Mouse (Mus musculus): ENCODE data around the gene Angptl2. TPM values are rescaled to one million over a fixed set of nuclear protein-coding genes. Genes with fewer than 3 reads are reported as not detected.
"Not testable (repeated sequence)": the region's sequence is repeated elsewhere in the genome, so short reads cannot be mapped to it uniquely, and the experiment has no call there.

Gene Angptl2
- total and polyA plus RNA-seq, 2 experiments from 2014 or later, result 9.8 to 16.8 TPM

GRCm38 (mm10) chr2:33205939-33206525 lies 9.8 kb upstream of the Angptl2 start:
- Histone ChIP-seq H3K27ac (ENCODE audit: low read depth, low read length) (no peak overlapping the region), H3K36me3 (ENCODE audit: insufficient read depth, low read length) (no peaks in the 10 kb centered on the region), H3K27me3 (ENCODE audit: insufficient read depth, low read length) (no peaks in the 10 kb centered on the region), H3K4me1 (ENCODE audit: insufficient read depth, low read length) (peaks cover 12% of the 10 kb centered on the region; the same call in 1 of the 2 replicates), H3K4me2 (ENCODE audit: low read depth, low read length, poor library complexity, severe bottlenecking) (no peak overlapping the region), H3K4me3 (ENCODE audit: low read depth, low read length) (no peak overlapping the region), H3K9me3 (ENCODE audit: low read length) (no peaks in the 10 kb centered on the region), H3K9ac (replicated peaks; ENCODE audit: low read length, poor library complexity, severe bottlenecking) (no peak overlapping the region)
- TF ChIP-seq CTCF (IDR thresholded peaks at IDR 0.05), result no peak
- WGBS, result 53% methylated on average over 14 of the region's 14 CpGs
- ATAC-seq (ENCODE audit: low FRiP score) (no peak), DNase-seq (ENCODE audit: low spot score) (peak; percentile 41)

- DNase-seq (ENCODE audit: low spot score) (no peak), ATAC-seq (ENCODE audit: low FRiP score) (no peak)
- whole genome bisulfite sequencing, result 30% methylated on average over 4 of the region's 4 CpGs
- peaks cover 12% of the 10 kb centered on the region; the same call in 1 of the 2 replicates for H3K4me1 ChIP-seq (ENCODE audit: insufficient read depth, low read length)
- H3K9me3 ChIP-seq (ENCODE audit: low read length), result no peaks in the 10 kb centered on the region
- no peak overlapping the region for H3K4me2 ChIP-seq (ENCODE audit: low read depth, low read length, poor library complexity, severe bottlenecking)
- no peak for TF ChIP-seq CTCF (IDR thresholded peaks at IDR 0.05)
- no peak overlapping the region for H3K27ac ChIP-seq (ENCODE audit: low read depth, low read length)
- H3K27me3 ChIP-seq (ENCODE audit: insufficient read depth, low read length), result no peaks in the 10 kb centered on the region
- no peak overlapping the region for H3K4me3 ChIP-seq (ENCODE audit: low read depth, low read length)
- H3K9ac ChIP-seq (replicated peaks; ENCODE audit: low read length, poor library complexity, severe bottlenecking), result no peak overlapping the region
- no peaks in the 10 kb centered on the region for H3K36me3 ChIP-seq (ENCODE audit: insufficient read depth, low read length)
Observed at GRCm38 (mm10) chr2:33207069-33207468, 8.8 kb upstream of the Angptl2 start.

GRCm38 (mm10) chr2:33208134-33208533 lies 7.7 kb upstream of the Angptl2 start:
- Histone ChIP-seq H3K4me1 (ENCODE audit: insufficient read depth, low read length) (peaks cover 12% of the 10 kb centered on the region; the same call in 1 of the 2 replicates), H3K36me3 (ENCODE audit: insufficient read depth, low read length) (no peaks in the 10 kb centered on the region), H3K27me3 (ENCODE audit: insufficient read depth, low read length) (no peaks in the 10 kb centered on the region), H3K4me3 (ENCODE audit: low read depth, low read length) (no peak overlapping the region), H3K9ac (replicated peaks; ENCODE audit: low read length, poor library complexity, severe bottlenecking) (no peak overlapping the region), H3K27ac (ENCODE audit: low read depth, low read length) (no peak overlapping the region), H3K9me3 (ENCODE audit: low read length) (no peaks in the 10 kb centered on the region), H3K4me2 (ENCODE audit: low read depth, low read length, poor library complexity, severe bottlenecking) (no peak overlapping the region)
- no peak for DNase-seq (ENCODE audit: low spot score)
- WGBS, result 90% methylated on average over 5 of the region's 5 CpGs
- no peak for ATAC-seq (ENCODE audit: low FRiP score)
- no peak for TF ChIP-seq CTCF (IDR thresholded peaks at IDR 0.05)

- Histone ChIP-seq H3K4me2 (ENCODE audit: low read depth, low read length, poor library complexity, severe bottlenecking) (no peak overlapping the region), H3K4me3 (ENCODE audit: low read depth, low read length) (no peak overlapping the region), H3K27me3 (ENCODE audit: insufficient read depth, low read length) (no peaks in the 10 kb centered on the region), H3K27ac (ENCODE audit: low read depth, low read length) (no peak overlapping the region), H3K36me3 (ENCODE audit: insufficient read depth, low read length) (no peaks in the 10 kb centered on the region), H3K9me3 (ENCODE audit: low read length) (no peaks in the 10 kb centered on the region), H3K9ac (replicated peaks; ENCODE audit: low read length, poor library complexity, severe bottlenecking) (no peak overlapping the region), H3K4me1 (ENCODE audit: insufficient read depth, low read length) (peaks cover 9% of the 10 kb centered on the region; the same call in 1 of the 2 replicates)
- WGBS, result 71% methylated on average over 2 of the region's 2 CpGs
- no peak for DNase-seq (ENCODE audit: low spot score)
- no peak for ATAC-seq (ENCODE audit: low FRiP score)
- no peak for TF ChIP-seq CTCF (IDR thresholded peaks at IDR 0.05)
Observed at GRCm38 (mm10) chr2:33210841-33211240, 5.0 kb upstream of the Angptl2 start.

- not testable (repeated sequence) for ATAC-seq (ENCODE audit: low FRiP score); DNase-seq (ENCODE audit: low spot score)
Observed at GRCm38 (mm10) chr2:33211263-33211662, 4.6 kb upstream of the Angptl2 start.

GRCm38 (mm10) chr2:33215177-33215699 lies 631 bp upstream of the Angptl2 start:
- Histone ChIP-seq H3K4me1 (ENCODE audit: insufficient read depth, low read length) (peaks cover 12% of the 10 kb centered on the region; the same call in 1 of the 2 replicates), H3K27me3 (ENCODE audit: insufficient read depth, low read length) (no peaks in the 10 kb centered on the region), H3K9ac (replicated peaks; ENCODE audit: low read length, poor library complexity, severe bottlenecking) (no peak overlapping the region), H3K36me3 (ENCODE audit: insufficient read depth, low read length) (no peaks in the 10 kb centered on the region), H3K4me3 (ENCODE audit: low read depth, low read length) (no peak overlapping the region), H3K9me3 (ENCODE audit: low read length) (no peaks in the 10 kb centered on the region), H3K4me2 (ENCODE audit: low read depth, low read length, poor library complexity, severe bottlenecking) (peak overlapping the region; percentile 32; the same call in 1 of the 2 replicates), H3K27ac (ENCODE audit: low read depth, low read length) (0 out of 2 replicates have a peak overlapping the region, but pooled peaks have one; percentile 12)
- 81% methylated on average over 5 of the region's 5 CpGs for WGBS
- no peak for ATAC-seq (ENCODE audit: low FRiP score)
- TF ChIP-seq CTCF (IDR thresholded peaks at IDR 0.05), result no peak
- DNase-seq (ENCODE audit: low spot score), result no peak

More at GRCm38 (mm10) chr2:33211263-33211662, 4.6 kb upstream of the Angptl2 start:
- H3K9ac ChIP-seq (replicated peaks; ENCODE audit: low read length, poor library complexity, severe bottlenecking); H3K4me3 ChIP-seq (ENCODE audit: low read depth, low read length); H3K27ac ChIP-seq (ENCODE audit: low read depth, low read length); H3K27me3 ChIP-seq (ENCODE audit: insufficient read depth, low read length); H3K4me2 ChIP-seq (ENCODE audit: low read depth, low read length, poor library complexity, severe bottlenecking); H3K36me3 ChIP-seq (ENCODE audit: insufficient read depth, low read length); H3K9me3 ChIP-seq (ENCODE audit: low read length): not testable (repeated sequence)
- H3K4me1 ChIP-seq (ENCODE audit: insufficient read depth, low read length), result peaks cover 11% of the 10 kb centered on the region; the same call in 1 of the 2 replicates
- WGBS, result 86% methylated on average over 11 of the region's 11 CpGs
